Comparison of ENCODE assay signal across 25 mouse cellular contexts in the genomic region with DNA sequence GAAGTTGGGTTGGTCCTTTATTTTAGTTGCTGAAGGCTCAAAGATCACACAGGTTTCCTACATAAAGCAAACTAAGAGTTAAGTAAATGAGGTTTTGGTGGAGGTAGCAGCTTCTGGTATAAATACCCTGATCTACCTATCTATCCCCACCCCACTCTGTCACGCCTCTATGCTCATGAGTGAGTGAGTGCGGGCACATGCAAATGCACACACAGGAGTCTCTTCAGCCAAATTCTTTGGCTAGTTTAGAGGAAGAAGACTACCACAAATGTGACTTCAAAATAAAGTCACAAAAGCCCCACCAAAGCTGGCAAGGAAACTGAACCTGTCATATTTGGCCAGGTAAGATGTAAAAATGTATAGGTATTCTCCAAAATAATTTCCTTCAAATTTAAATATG.
"Had no signal": no experiment of that assay in that cellular context is flagged by ENCODE, and none has a peak within 500 bp of the region (broad histone marks: within the 10 kb centered on the region; RNA-seq: fewer than 3 reads in every experiment).

No protein-coding gene starts in this region.

- H3K27me3 ChIP-seq: heart, embryonic 13.5 days; heart, embryonic 15.5 days; hindbrain, embryonic 12.5 days; intestine, embryonic 15.5 days; limb, embryonic 12.5 days had no signal

- H3K36me3 ChIP-seq: heart, embryonic 13.5 days; heart, embryonic 15.5 days; hindbrain, embryonic 10.5 days; hindbrain, embryonic 12.5 days; intestine, embryonic 15.5 days; limb, embryonic 10.5 days; limb, embryonic 12.5 days had no signal

- DNase-seq: gastrocnemius, adult 2 months; gastrocnemius, postnatal 10 days; gastrocnemius, postnatal 25 days; heart, adult 2 months; heart, postnatal 14 days; heart, postnatal 36 days; kidney, adult 18-20 months; kidney, adult 8-10 months; kidney, postnatal 10 days; kidney, postnatal 25 days; kidney, postnatal 4 days; liver had no signal

- H3K4me3 ChIP-seq: gastrocnemius, adult 2 months; heart, adult 2 months; heart, embryonic 13.5 days; heart, embryonic 15.5 days; hindbrain, embryonic 10.5 days; hindbrain, embryonic 12.5 days; intestine, embryonic 15.5 days; layer of hippocampus, adult 2 months; left cerebral cortex, adult 2 months; limb, embryonic 10.5 days; limb, embryonic 12.5 days had no signal

- H3K27ac ChIP-seq: gastrocnemius, adult 2 months; heart, adult 2 months; heart, embryonic 13.5 days; heart, embryonic 15.5 days; hindbrain, embryonic 10.5 days; hindbrain, embryonic 12.5 days; hindbrain, embryonic 14.5 days; intestine, embryonic 15.5 days; layer of hippocampus, adult 2 months; left cerebral cortex, adult 2 months; limb, embryonic 10.5 days; limb, embryonic 12.5 days had no signal

- H3K4me1 ChIP-seq: heart, embryonic 13.5 days; heart, embryonic 15.5 days; hindbrain, embryonic 10.5 days; hindbrain, embryonic 12.5 days; intestine, embryonic 15.5 days; limb, embryonic 10.5 days; limb, embryonic 12.5 days had no signal

- ATAC-seq: hindbrain, embryonic 16.5 days; inflammation-experienced regulatory T-cells, adult 6 months; intestine, embryonic 15.5 days; intestine, postnatal 0 days had no signal
